Mouse (Mus musculus) left cerebral cortex, postnatal 36 days (tissue): ENCODE data around the gene Adamts14. TPM values are rescaled to one million over a fixed set of nuclear protein-coding genes. Genes with fewer than 3 reads are reported as not detected.
A peak's percentile ranks its signal among the peaks of the same experiment; 100 is the strongest.

ENCODE experiments used
- DNase-seq, 2 experiments: peaks; one replicate each; pipeline ENCODE4 v3.0.0; 2021 to 2022; ENCODE audit warnings: low spot score in 2 of 2, mixed read lengths in 1 of 2
- intact Hi-C: fragments of 180-260 bp; cut with DNase I; formaldehyde crosslinking; loops from one replicate; pipeline ENCODE4 v1.15.1; 2025
- total RNA-seq, 2 experiments: library from RNA; stranded (reverse); gene quantifications; 2 replicates each; pipeline ENCODE4 v1.2.3; 2021

The Adamts14 gene
- total RNA-seq, 2 experiments from 2014 or later = 0.20 to 0.41 TPM

- DNase-seq = no peak
- intact Hi-C loops = no loop called here
Observed at GRCm38 (mm10) chr10:61277918-61278674, 4.9 kb upstream of the Adamts14 start.

- intact Hi-C loops = no loop called here
Observed at GRCm38 (mm10) chr10:61277051-61277450, 3.8 kb upstream of the Adamts14 start.

GRCm38 (mm10) chr10:61275669-61276110, 2.5 kb upstream of the Adamts14 start:
- DNase-seq = no peak
- intact Hi-C loops = no loop called here

More at GRCm38 (mm10) chr10:61277051-61277450, 3.8 kb upstream of the Adamts14 start:
- DNase-seq = no peak

GRCm38 (mm10) chr10:61274532-61274931, 1.3 kb upstream of the Adamts14 start:
- intact Hi-C loops = no loop called here
- DNase-seq = no peak

GRCm38 (mm10) chr10:61273844-61274215, 592 bp upstream of the Adamts14 start:
- intact Hi-C loops = no loop called here
- no peak for DNase-seq

DNA sequence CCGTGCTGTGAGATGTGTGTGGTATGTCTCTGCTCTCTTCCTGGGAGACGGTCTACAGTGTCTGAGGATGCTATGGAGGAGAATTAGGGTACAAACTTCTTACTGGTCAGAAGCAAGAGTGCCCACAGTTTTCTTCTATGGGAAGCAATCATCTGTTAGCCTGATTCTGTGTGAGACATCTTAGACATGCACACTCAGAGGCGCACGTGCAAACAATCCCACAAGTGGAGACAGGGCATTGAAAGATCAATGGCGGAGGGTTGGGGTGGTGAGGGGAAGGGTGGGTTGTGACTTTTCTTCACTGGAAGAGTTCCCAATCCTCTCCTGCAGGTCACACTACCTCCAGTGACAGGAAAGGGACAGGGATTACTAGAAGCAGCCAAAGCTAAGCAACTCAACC, 607 bp downstream of the Adamts14 start:
- no peak for DNase-seq
- intact Hi-C loops = no loop called here

DNA sequence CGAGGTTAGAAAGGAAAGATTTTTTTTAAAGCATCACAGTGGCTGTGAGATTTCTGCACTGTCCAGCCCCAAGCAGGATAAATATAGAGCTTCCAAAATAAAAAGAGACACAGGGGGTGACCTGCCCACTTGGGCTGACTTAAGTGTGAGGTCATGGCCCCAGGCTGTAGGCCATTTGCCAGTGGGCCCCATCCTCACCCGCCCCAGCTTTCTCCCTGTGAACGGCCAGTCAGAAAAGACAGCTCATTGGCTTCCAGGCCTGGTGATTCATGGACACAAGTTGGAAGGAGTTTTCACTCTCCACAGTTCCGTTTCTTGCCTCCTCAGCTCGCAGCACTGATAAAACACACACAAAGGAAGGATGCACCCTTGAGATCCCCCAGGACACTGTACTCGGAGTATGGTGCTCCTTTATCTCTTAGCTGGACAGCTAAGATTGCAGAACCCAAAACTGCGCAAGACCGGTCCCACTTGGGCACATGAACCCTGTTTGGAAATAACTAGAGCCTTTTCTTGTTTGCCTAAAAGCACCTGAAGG, 1.1 kb downstream of the Adamts14 start:
- intact Hi-C loops = no loop called here
- DNase-seq = no peak

GRCm38 (mm10) chr10:61267378-61267777, 5.9 kb downstream of the Adamts14 start:
- intact Hi-C loops = no loop called here
- no peak for DNase-seq

- intact Hi-C loops = no loop called here
- no peak for DNase-seq
Observed at GRCm38 (mm10) chr10:61263606-61264005, 9.6 kb downstream of the Adamts14 start.

GRCm38 (mm10) chr10:61261229-61262156, 11.7 kb downstream of the Adamts14 start:
- intact Hi-C loops = no loop called here
- DNase-seq = no peak

DNA sequence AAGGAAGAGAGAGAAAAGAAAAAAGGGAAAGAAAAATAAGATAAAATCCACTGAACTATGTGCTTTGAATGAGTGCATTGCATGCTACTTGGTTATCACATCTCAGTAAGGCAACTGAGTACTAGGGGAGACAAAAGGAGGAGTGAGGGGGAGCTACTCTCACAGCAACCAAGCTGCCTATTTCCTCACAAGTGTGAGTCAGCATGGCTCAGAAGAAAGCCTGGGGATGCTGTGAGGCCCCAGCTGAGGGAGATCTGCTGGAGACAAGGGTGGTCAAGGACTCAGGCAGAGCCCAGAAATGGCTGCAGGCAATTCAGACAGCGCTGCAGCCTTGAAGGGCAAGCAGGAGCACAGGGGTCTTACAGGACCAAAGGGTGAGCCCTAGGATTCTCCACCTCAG, 15.1 kb downstream of the Adamts14 start:
- intact Hi-C loops = no loop called here
- peak; percentile 33 to 35 for DNase-seq

- intact Hi-C loops = no loop called here
- no peak for DNase-seq
Observed at GRCm38 (mm10) chr10:61256665-61257064, 16.6 kb downstream of the Adamts14 start.

GRCm38 (mm10) chr10:61255190-61255589, 18.0 kb downstream of the Adamts14 start:
- intact Hi-C loops = no loop called here
- no peak for DNase-seq

DNA sequence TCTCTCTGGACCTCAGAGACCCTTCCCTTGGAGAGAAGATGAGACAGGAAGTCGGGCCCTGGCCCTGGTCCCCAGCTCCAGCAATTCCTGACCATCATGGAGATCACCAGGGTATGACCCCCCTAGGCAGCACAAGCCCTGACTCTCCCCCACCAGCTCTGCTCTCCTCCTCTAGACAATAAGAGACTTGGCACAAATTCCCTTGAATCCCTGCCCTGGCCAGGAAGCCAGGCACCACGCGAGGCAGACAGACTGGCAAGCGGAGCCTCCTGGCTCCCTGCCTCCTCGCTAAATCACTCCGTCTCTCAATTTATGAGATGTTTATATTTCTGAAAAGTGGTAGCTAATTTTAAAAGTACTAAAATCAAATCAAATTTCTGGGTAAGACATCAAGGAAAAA, 18.5 kb downstream of the Adamts14 start:
- intact Hi-C loops = no loop called here
- no peak for DNase-seq

DNA sequence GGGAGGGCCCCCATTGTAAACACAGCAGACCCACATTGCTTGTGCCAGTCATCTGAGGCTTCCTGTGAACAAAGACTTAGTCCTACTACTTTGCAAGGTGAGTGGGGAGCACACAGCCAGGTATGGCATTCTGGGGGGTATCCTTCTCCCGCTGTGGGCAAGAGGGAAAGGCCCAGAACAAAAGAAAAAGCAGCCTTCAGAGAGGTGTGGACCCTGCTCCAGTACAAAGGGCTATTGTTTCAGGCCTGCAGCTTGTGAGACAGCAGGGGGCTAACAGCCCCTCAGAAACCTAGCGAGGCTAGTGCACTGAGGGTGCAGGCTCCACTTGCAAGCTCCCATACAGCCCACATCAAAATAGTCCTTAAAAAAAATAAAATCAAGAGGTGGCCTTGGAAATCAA, 23.3 kb downstream of the Adamts14 start:
- no peak for DNase-seq
- intact Hi-C loops = no loop called here

DNA sequence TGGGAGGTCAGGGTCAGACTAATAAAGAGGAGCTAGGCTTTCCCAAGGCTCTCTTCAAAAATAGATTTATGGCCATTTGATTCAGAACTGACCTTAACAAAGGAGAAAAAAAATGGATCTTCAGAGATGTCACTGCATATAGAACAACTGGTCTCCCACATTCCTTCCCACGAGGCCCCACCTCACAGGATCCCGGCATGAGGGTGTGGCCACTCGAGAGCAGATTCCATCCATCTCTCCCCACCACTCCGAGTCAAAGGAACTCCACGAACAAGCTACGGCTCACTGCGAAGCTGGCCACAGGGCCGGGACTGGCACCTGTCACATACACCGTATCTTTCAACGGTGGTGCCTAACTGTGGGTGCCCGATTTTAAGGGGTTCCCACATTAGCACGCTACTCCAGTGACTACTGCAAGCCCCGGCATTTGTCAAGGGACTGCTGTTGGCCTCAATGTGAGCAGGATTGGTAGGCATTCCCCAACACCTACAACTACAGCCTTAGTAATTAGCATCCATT, 24.6 kb downstream of the Adamts14 start:
- intact Hi-C loops = no loop called here
- no peak for DNase-seq

GRCm38 (mm10) chr10:61246288-61246687, 26.9 kb downstream of the Adamts14 start:
- peak; percentile 68 to 76 for DNase-seq
- intact Hi-C loops = no loop called here

GRCm38 (mm10) chr10:61241961-61242421, 31.2 kb downstream of the Adamts14 start:
- intact Hi-C loops = no loop called here
- DNase-seq = no peak

DNA sequence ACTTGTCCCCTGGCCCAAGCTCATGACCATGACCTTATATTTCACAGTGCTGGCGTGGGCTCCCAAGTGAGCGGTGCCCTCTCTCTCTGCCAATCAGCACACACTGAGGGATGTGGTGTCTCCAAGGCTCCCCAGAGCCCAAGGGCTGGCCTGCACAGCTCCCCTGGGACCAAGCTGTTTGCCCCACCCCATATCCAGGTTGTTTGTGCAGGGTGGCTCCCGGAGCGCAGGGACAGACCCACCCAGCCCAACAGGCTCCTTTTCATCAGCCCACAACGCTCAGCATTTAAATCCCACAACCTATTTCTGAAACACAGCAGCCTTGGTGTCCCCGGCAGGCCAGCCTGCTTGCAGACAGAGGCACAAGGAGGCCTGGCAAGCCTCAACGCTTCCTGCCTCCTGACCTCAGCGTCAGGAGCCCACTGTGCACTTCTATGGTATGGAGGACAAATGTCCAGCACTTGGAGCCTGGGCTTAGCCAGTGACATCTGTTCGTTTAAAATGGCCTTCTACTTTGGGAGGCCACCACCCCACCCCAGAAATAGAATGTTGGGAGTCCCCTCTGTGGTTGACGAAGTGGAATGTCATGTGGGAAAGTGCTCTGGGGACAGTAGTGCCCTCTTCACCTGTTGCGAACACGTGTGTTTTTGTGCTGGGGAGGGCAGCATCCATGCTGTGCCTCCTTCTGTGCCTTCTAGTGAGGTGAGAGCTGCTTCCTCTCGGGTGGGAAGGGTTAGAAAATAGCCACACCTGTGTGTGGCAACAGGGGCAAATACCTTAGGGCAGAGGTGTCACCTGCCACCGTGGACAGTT, 32.9 kb downstream of the Adamts14 start:
- intact Hi-C loops = no loop called here
- DNase-seq = no peak
